In genomic region chr15:85336301-85336991, GRCm38 (mm10) we compare ENCODE assay signal across 8 mouse cellular contexts. TPM values are rescaled to one million over a fixed set of nuclear protein-coding genes. Genes with fewer than 3 reads are reported as not detected.
DNase-seq lines count a peak whose midpoint lies in the region; ATAC-seq and TF ChIP-seq lines count a peak whose summit lies in the region.

No protein-coding gene starts in this region.

- H3K4me3 ChIP-seq in forebrain, embryonic 14.5 days (ENCODE audit: low read depth, low read length) = peak overlapping the region; percentile 94
- H3K4me3 ChIP-seq in liver, postnatal 0 days (ENCODE audit: low read depth, low read length) = peak overlapping the region; percentile 88
- peak overlapping the region; percentile 75 for H3K4me3 ChIP-seq in neural tube, embryonic 13.5 days

- no peaks in the 10 kb centered on the region for H3K27me3 ChIP-seq in forebrain, embryonic 14.5 days (replicated peaks; ENCODE audit: control insufficient read depth, insufficient read depth, low read length)
- H3K27me3 ChIP-seq in liver, postnatal 0 days (ENCODE audit: insufficient read depth, low read length) = no peaks in the 10 kb centered on the region
- no peaks in the 10 kb centered on the region for H3K27me3 ChIP-seq in neural tube, embryonic 13.5 days

- DNase-seq in ES-CJ7 (ENCODE audit: low read depth, low spot score) = peak; percentile 93
- peak; percentile 68 for DNase-seq in cerebellum, adult 11 months
- DNase-seq in forebrain, embryonic 14.5 days (ENCODE audit: low spot score) = peak; percentile 94
- DNase-seq in heart, postnatal 14 days = peak; percentile 69 to 81
- peak; percentile 78 for DNase-seq in layer of hippocampus, adult 11-12 months (ENCODE audit: low spot score)
- peak; percentile 81 for DNase-seq in liver, postnatal 0 days
- peak; percentile 76 for DNase-seq in telencephalon, adult 2 months (ENCODE audit: low read depth, low spot score)

- no peak for TF ChIP-seq EP300 in liver, postnatal 0 days (IDR thresholded peaks at IDR 0.05; ENCODE audit: low read depth)

- ATAC-seq in forebrain, embryonic 14.5 days = peak; percentile 95
- peak; percentile 89 for ATAC-seq in liver, postnatal 0 days
- peak; percentile 95 for ATAC-seq in neural tube, embryonic 13.5 days (ENCODE audit: low read depth)

- H3K9me3 ChIP-seq in forebrain, embryonic 14.5 days (replicated peaks; ENCODE audit: control insufficient read depth, low read length) = no peaks in the 10 kb centered on the region
- no peaks in the 10 kb centered on the region for H3K9me3 ChIP-seq in liver, postnatal 0 days (ENCODE audit: low read length)
- H3K9me3 ChIP-seq in neural tube, embryonic 13.5 days = no peaks in the 10 kb centered on the region

- peak overlapping the region; percentile 65 for H3K4me2 ChIP-seq in forebrain, embryonic 14.5 days (ENCODE audit: low read length)
- peak overlapping the region; percentile 83 for H3K4me2 ChIP-seq in liver, postnatal 0 days (ENCODE audit: low read depth, low read length)
- H3K4me2 ChIP-seq in neural tube, embryonic 13.5 days = peak overlapping the region; percentile 80

- H3K27ac ChIP-seq in forebrain, embryonic 14.5 days (ENCODE audit: low read depth, low read length) = peak overlapping the region; percentile 98
- H3K27ac ChIP-seq in liver, postnatal 0 days (ENCODE audit: low read depth) = peak overlapping the region; percentile 97
- peak overlapping the region; percentile 98 for H3K27ac ChIP-seq in neural tube, embryonic 13.5 days (replicated peaks)

- no peaks in the 10 kb centered on the region for H3K36me3 ChIP-seq in forebrain, embryonic 14.5 days (ENCODE audit: control insufficient read depth, insufficient read depth, low read length)
- no peaks in the 10 kb centered on the region for H3K36me3 ChIP-seq in liver, postnatal 0 days (replicated peaks; ENCODE audit: insufficient read depth, low read length)
- H3K36me3 ChIP-seq in neural tube, embryonic 13.5 days = no peaks in the 10 kb centered on the region

- H3K4me1 ChIP-seq in forebrain, embryonic 14.5 days (ENCODE audit: control insufficient read depth, insufficient read depth, low read length) = peaks cover 15% of the 10 kb centered on the region
- peaks cover 27% of the 10 kb centered on the region for H3K4me1 ChIP-seq in liver, postnatal 0 days (ENCODE audit: insufficient read depth)
- peaks cover 35% of the 10 kb centered on the region for H3K4me1 ChIP-seq in neural tube, embryonic 13.5 days (replicated peaks)

- TF ChIP-seq CTCF in liver, postnatal 0 days (IDR thresholded peaks at IDR 0.05; ENCODE audit: low read depth) = no peak

- WGBS in forebrain, embryonic 14.5 days = under 1% methylated on average over 53 of the region's 54 CpGs
- WGBS in liver, postnatal 0 days (ENCODE audit: insufficient replicate concordance) = under 1% methylated on average over 51 of the region's 54 CpGs
- under 1% methylated on average over 54 of the region's 54 CpGs for whole genome bisulfite sequencing in neural tube, embryonic 13.5 days

- H3K9ac ChIP-seq in forebrain, embryonic 14.5 days (ENCODE audit: low read length) = peak overlapping the region; percentile 93
- H3K9ac ChIP-seq in liver, postnatal 0 days (replicated peaks) = peak overlapping the region; percentile 89
- H3K9ac ChIP-seq in neural tube, embryonic 13.5 days = peak overlapping the region; percentile 83

- intact Hi-C loops in heart, postnatal 14 days (cut with DNase I) = no loop called here

RNA-seq across cellular contexts. Expression of gene Atxn10, which starts 0.4 kb away (rescaled TPM):
- 516 and 535 TPM in 2 replicates for polyA plus RNA-seq in forebrain, embryonic 14.5 days (2014; fragmentation: Nextera tagmentation; extraction: Ambion mirVana)
- total RNA-seq in heart, postnatal 14 days (2021) = 10 to 100 TPM; 79.3 to 80.6 TPM
- polyA plus RNA-seq in liver, postnatal 0 days (2015; fragmentation: Nextera tagmentation; extraction: Ambion mirVana) = 77.7 and 83.3 TPM in 2 replicates
- polyA plus RNA-seq in neural tube, embryonic 13.5 days (2015; fragmentation: Nextera tagmentation; extraction: Ambion mirVana) = 496 and 516 TPM in 2 replicates

Comparison
In these comparisons a context has a peak if more than half of its experiments do, and no peak if none do; other contexts are left out.
1. Peak in every context shown above with its lines: DNase-seq, ATAC-seq, H3K4me3 ChIP-seq and H3K27ac ChIP-seq.